Mouse (Mus musculus): ENCODE measurements around the gene Tmprss4.
A peak's percentile ranks its signal among the peaks of the same experiment; 100 is the strongest.

Tmprss4 gene

GRCm38 (mm10) chr9:45196125-45196830 lies 7.6 kb downstream of the Tmprss4 start:
- DNase-seq (ENCODE audit: low spot score in 2 of 2), result no peak

- DNase-seq (ENCODE audit: low spot score in 2 of 2), result no peak
These were observed 8.4 kb downstream of the Tmprss4 start for GRCm38 (mm10) chr9:45195468-45195867.

DNA sequence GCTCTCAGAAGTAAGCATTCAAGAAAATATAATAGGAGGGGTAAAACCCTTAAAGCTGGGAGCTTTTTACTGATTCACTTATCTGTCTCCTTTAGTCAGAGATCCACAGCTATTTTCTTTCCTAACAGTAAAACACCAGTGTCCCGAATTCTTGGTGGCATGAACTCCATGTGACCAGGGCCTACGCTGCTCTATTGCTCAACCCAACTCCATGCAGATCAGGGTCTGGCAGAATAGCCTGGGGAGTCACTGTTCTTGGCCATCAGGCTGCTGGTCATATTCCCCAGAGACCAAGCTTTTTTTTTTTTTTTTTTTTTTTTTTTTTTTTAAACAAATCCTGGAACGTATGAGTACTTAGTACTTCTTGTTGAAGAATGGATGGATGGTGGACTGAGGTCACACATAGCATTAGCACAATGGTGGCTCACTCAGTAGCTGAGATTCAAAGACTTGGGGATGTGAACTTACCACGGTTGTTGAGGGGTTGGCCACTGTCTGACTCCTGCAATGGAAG lies 14.2 kb downstream of the Tmprss4 start:
- DNase-seq (ENCODE audit: low spot score in 2 of 2), result no peak

DNA sequence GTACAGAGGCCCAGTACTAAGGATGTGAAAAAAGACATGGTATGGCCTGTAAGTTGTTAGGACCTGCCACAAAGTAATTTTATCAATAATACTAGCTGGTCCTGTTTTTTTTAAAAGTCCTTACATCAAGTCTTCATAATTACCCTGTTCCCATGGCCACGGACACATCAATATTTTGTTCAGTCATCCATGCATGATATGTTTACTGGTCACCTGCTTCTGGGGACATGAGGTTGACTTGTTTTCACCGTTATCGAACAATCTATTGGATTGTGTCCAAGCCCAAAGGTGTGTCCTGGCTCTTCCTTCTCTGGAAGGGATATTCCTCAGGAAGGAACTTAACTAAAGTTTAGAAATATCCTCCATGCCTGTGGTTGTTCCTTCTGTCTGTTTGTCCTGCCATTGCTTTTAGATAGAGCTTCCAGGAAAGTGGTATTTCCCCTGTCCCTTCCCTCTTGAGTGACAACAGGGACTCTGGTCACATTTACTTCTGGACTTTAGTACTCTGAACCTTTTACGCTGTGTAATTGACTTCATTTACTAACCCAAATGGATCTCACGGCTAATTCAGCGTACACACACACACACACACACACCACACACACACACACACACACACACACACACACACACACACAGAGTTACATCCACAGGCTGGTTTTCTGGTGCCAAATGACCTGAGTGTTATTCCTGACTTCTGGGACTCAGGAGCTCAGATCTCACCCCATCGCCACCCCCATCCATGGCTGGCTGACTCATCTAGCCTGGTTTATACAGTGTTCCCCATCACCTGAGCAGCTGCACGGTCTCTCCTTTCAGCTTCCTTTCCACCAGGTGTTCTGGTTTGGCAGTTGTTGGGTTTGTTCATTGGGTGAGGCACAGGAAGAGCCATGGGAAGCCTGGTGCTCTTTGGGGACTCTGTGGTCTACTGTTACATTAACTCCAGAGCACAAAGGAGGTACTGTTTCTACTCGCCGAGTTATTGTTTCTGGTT lies 15.0 kb downstream of the Tmprss4 start:
- no peak for DNase-seq (ENCODE audit: low spot score in 2 of 2)

DNA sequence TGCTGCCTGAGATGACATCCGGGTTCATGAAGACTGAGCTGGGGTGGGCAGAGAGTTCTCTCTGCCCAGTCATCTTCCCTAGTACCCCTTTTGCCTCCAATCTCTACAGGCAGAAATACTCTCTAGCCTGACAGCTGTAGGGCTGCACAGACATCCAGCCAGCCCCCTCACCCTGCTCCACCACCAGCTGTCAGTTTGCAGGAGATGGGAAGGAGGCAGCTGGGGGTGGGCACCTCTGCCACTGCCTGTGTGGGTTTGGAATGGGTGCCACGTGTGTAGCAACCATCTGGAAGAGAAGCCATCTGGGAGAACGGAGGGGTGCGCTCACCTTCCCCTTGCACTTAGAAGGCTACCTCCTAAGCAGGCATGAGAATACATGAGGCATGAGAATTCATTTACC lies 18.6 kb downstream of the Tmprss4 start:
- no peak for DNase-seq (ENCODE audit: low spot score in 2 of 2)

GRCm38 (mm10) chr9:45183266-45183665 lies 20.6 kb downstream of the Tmprss4 start:
- no peak for DNase-seq (ENCODE audit: low spot score in 2 of 2)

DNA sequence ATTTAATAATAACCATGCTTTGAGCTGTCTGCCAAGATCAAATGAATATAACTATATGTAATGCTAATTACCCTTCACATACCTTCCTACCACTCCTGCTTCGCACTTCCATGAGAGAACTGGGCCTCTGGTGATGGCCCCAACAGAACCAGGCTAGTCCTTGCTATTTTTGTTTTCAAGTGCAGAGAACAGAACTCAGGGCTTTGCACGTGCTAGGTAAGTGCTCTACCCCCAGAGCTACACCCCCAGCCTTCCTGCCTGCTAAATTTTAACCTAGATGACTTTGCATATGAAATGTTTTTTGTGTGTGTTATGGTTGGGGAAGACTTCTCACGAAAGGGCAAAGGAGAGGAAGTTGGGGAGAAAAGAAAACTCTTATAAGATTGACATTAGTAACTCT lies 21.4 kb downstream of the Tmprss4 start:
- no peak for DNase-seq (ENCODE audit: low spot score in 2 of 2)

DNA sequence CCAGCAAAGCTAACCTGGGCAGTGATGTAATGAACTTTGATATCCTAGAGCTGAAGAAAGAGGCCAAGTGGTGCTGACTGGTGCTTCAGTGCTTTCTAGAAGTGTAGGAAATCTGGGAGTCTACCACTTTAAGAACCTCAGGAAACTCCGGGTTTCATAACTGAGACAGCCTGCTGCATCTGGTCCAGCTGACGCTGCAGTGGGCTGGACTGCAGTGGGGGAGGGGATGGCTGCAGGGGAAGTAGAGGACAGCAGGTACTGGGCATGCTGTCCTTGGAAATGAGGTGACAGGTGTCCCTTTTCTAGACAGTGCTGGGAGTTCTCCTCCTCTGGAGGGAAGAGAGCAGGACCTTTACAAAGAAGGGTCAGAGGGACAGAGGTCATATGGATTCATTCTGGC lies 22.1 kb downstream of the Tmprss4 start, which contains the start of gene BC049352:
TSS of gene BC049352 (plus strand) at position 238 of the 400 bp plus-strand sequence.
- no peak for DNase-seq (ENCODE audit: low spot score in 2 of 2)

DNA sequence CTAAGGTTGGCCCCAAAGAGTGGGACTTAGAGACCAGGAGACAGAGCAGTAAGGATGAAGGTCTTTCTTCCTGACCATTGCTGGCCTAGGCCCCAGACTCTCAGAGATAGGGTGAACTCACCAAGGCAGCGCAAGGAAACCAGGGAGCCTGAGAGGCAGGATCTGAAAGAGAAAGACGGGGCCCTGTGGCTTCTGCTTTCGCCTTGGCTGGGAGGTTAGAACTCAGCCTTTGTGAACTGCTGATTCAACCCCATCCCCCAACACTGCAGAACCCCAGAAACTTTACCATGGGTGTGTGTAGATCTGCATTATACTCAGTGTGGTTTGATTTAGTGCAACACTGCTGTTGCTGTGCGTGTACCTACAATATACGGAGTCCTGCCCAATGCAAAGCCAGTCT lies 24.6 kb downstream of the Tmprss4 start:
- DNase-seq (ENCODE audit: low spot score in 2 of 2), result no peak

- no peak for DNase-seq (ENCODE audit: low spot score in 2 of 2)
These were observed 30.4 kb downstream of the Tmprss4 start for GRCm38 (mm10) chr9:45173475-45173874.

GRCm38 (mm10) chr9:45171073-45171610 lies 32.8 kb downstream of the Tmprss4 start:
- no peak for DNase-seq (ENCODE audit: low spot score in 2 of 2)

- DNase-seq (ENCODE audit: low spot score in 2 of 2), result no peak
These were observed 33.7 kb downstream of the Tmprss4 start for GRCm38 (mm10) chr9:45170150-45170549.

GRCm38 (mm10) chr9:45167903-45168302 lies 36.0 kb downstream of the Tmprss4 start:
- no peak for DNase-seq (ENCODE audit: low spot score in 2 of 2)

DNA sequence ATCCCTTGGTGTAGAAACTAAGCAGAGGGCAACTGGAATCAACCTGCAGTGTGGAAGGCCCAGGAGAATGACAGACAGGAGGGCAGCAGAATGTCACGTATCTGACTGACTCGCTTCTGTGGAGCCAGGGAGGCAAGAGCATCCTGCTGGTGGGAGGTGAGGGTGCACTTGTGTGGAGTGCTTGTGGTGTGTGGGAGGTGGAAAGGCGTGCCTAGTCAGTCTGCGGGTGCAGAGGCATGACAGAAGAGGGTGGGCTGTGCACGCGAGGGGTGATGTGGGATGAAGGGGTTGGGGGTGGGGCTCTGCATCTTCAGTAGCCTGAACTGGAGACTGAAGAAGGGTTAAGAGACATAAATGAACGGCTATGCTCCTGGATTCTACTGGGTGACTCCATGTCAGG lies 50.5 kb downstream of the Tmprss4 start:
- no peak for DNase-seq (ENCODE audit: low spot score in 2 of 2)

- DNase-seq (ENCODE audit: low spot score in 2 of 2), result no peak
These were observed 53.0 kb downstream of the Tmprss4 start for GRCm38 (mm10) chr9:45150933-45151332.

DNA sequence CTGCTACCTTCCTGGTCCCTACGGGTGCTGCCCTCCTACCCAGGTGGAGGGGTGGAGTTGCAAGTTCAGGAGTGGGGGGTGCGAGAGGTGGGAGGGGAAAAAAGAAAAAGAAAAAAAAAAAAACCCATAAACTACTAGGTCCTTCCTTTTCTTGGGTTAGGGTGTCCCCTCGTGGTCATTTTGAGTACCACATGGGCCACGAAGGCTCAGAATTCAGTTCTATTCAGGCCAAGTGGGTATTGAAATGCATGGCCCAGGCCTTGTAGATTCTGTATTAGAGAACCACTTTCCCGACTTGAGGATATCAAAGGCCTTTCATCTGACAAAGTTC lies 57.7 kb downstream of the Tmprss4 start:
- DNase-seq (ENCODE audit: low spot score in 2 of 2), result peak; percentile 20 to 63

- no peak for DNase-seq (ENCODE audit: low spot score in 2 of 2)
These were observed 58.2 kb downstream of the Tmprss4 start for GRCm38 (mm10) chr9:45145533-45146266.

- no peak for DNase-seq (ENCODE audit: low spot score in 2 of 2)
These were observed 61.2 kb downstream of the Tmprss4 start for GRCm38 (mm10) chr9:45142686-45143085.

GRCm38 (mm10) chr9:45140945-45141344 lies 62.9 kb downstream of the Tmprss4 start:
- DNase-seq (ENCODE audit: low spot score in 2 of 2), result no peak

- no peak for DNase-seq (ENCODE audit: low spot score in 2 of 2)
These were observed 64.8 kb downstream of the Tmprss4 start for GRCm38 (mm10) chr9:45139082-45139481.

DNA sequence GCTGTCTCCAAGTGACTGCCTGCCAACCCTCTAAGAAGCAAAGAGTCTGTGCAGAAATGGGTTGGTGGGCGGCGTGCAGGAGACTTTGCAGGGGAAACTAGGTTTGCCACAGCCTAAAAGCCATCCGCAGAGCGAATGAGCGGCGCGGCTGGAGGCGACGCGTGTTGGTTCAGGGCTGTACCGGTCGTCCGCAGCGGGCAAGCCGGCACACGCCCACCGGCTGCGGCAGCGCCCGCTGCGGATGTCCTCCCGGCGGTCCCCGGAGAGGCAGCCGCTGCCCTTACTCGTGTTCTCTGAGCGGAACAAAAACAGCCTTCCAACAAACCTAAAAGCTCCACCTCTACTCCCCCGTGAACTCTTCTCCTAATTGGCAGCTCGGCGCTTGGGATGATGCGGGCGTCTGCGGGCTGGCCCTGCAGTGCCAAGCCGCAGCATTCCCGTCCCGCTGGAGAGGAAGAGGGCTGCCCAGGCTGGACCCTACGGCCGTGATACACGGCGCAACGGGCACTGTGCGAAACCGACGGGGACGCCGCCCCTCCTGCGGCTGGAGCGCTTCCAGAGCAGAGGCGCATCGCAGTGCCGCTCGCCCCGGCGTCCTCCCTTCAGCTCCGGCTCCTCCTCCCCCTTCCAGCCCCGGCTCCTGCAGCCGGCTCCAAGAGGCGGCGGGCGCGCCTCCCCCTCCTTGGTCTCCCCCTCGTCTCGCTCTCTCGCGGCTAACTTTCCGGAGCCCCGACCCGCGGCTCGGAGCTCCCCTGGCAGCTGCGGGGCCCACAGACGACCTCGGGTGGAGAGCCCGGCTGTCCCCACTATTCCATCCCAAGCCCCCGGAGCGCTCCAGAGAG lies 65.5 kb downstream of the Tmprss4 start, which contains the start of gene Scn4b:
TSS of gene Scn4b (plus strand) at position 205 of the 842 bp plus-strand sequence.
- no peak for DNase-seq (ENCODE audit: low spot score in 2 of 2)

All from spleen, postnatal 14 days (tissue).